Mouse (Mus musculus): ENCODE results near the gene Klf15. TPM values are rescaled to one million over a fixed set of nuclear protein-coding genes. Genes with fewer than 3 reads are reported as not detected.

Klf15 gene
- polyA plus RNA-seq, 1 experiment from 2014 or later = 9.0 TPM

DNA sequence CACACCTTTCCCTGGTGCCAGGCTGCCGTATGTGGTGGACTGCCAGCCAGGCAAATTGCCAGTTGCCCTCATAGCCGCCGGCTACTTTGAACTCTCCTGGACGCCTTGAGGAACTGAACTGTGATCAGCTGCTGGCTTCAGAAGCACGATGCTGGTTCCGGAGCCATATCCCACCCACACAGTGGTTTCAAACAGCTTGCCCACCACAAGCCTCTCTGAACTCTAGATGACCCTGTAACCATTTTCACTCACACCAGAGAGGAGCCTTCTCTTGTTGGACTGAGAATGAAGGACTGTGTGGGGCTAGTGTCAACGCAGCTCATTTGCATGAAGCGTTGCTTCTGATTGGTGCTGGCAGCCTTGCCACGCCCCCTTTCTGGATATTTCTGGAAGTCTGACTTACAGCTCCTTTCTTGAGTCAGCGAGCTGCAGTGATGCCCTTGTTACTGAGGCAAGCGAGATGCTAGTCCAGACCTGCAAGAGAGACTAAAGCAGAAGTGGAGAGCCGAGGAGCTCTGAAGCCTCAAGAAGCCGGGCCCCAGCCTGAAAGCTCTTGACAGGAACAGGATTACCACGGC, 14.7 kb downstream of the Klf15 start:
- no peak overlapping the region for H3K27ac ChIP-seq
- ATAC-seq = no peak
- no peaks in the 10 kb centered on the region for H3K36me3 ChIP-seq
- H3K9ac ChIP-seq (replicated peaks) = no peak overlapping the region
- H3K9me3 ChIP-seq = no peaks in the 10 kb centered on the region
- no peaks in the 10 kb centered on the region for H3K27me3 ChIP-seq
- no peaks in the 10 kb centered on the region for H3K4me1 ChIP-seq (replicated peaks)
- H3K4me2 ChIP-seq (replicated peaks) = no peak overlapping the region
- whole genome bisulfite sequencing = 74% methylated on average over 14 of the region's 14 CpGs
- no peak overlapping the region for H3K4me3 ChIP-seq (replicated peaks)

DNA sequence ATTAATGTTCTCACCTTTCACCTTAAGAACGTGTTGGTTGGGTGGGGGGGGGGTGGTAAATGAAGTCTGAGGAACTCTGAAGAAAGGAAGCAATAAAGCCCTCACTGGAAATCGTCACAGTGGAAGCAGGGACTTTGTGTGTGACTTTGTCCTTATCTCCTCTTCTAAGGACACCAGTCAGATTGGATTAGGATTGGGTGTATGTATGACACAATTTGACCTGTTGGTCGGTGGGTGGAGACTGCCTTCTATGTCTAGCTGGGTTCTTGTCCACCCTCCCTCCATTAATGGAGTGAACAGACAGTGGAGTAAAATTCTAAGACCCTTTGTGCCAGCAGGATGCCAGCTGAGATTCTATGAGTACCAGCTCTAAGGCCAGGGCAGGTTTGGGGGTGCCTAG, 21.9 kb downstream of the Klf15 start:
- Histone ChIP-seq H3K4me1 (replicated peaks) (no peaks in the 10 kb centered on the region), H3K4me2 (replicated peaks) (no peak overlapping the region), H3K9me3 (no peaks in the 10 kb centered on the region), H3K9ac (replicated peaks) (no peak overlapping the region), H3K4me3 (replicated peaks) (no peak overlapping the region), H3K36me3 (no peaks in the 10 kb centered on the region), H3K27ac (no peak overlapping the region), H3K27me3 (no peaks in the 10 kb centered on the region)
- ATAC-seq = no peak
- 76% methylated on average over 3 of the region's 3 CpGs for WGBS

DNA sequence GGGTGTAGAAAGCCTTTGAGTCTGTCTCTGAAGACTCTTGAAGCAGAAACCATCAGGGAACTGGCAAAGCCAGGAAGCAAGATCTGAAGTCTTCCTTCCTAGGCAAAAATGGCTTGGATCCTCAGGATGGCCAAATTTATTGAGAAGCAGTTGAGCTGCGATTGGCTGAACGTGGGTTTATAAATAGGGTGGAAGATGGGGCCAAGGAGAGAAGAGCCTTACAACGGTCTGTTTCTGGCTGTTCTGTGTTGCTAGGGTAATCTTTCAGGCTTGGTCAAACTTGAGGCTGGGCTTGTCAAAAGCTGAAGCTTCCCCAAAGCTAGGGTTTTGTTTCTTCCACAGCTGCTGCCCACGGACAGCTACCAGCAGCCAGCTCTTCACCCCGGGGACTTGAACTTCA, 22.5 kb downstream of the Klf15 start:
- no peaks in the 10 kb centered on the region for H3K36me3 ChIP-seq
- no peak overlapping the region for H3K27ac ChIP-seq
- no peaks in the 10 kb centered on the region for H3K27me3 ChIP-seq
- WGBS = 78% methylated on average over 5 of the region's 5 CpGs
- ATAC-seq = no peak
- no peak overlapping the region for H3K4me2 ChIP-seq (replicated peaks)
- no peaks in the 10 kb centered on the region for H3K4me1 ChIP-seq (replicated peaks)
- no peak overlapping the region for H3K4me3 ChIP-seq (replicated peaks)
- no peak overlapping the region for H3K9ac ChIP-seq (replicated peaks)
- H3K9me3 ChIP-seq = no peaks in the 10 kb centered on the region

DNA sequence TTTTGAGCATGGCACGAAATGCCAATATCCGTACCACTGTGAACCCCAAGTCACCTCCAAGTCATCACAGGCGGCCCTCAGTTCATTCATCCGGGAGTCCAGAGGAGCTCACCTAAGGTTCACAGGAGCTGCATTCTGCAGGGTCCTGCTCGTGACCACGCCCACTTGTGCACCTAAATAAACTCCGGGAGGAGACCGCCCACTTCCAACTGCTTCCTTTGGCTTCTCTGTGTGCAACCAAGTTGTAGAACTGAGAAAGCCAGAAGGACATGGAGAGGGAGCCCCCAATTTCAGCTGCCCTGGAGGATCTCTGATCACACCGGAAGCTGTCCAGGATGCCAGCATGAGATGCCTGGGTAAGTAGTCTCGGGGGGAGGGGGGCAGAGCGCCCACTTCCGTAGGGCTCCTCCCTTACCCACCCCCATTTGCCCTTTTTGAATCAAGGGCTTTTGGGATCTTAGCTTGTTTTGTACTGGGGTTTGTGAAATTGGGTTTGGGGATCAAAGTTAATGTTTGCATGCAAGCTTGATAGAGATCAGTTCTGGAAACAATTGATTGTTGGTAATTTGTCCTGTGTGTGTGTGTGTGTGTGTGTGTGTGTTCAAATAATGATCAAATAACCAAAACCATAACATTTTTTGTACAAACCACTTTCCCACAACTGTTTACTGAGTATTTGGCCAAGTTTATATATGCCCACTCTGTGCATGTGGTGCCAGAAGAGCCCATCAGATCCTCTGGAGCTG, 24.0 kb downstream of the Klf15 start, which contains the start of gene Aldh1l1:
Gene Aldh1l1, plus strand, starts transcription at position 252 of the 746 bp plus-strand sequence.
- H3K9ac ChIP-seq (replicated peaks) = no peak within 1 kb of the TSS
- H3K4me2 ChIP-seq (replicated peaks) = no peak within 1 kb of the TSS
- no peak for ATAC-seq
- H3K4me1 ChIP-seq (replicated peaks) = no peaks in the 10 kb centered on the region
- H3K27ac ChIP-seq = no peak within 1 kb of the TSS
- H3K36me3 ChIP-seq = no peaks in the 10 kb centered on the region
- 87% methylated on average over 12 of the region's 12 CpGs for WGBS
- H3K27me3 ChIP-seq = no peaks in the 10 kb centered on the region
- H3K4me3 ChIP-seq (replicated peaks) = no peak within 1 kb of the TSS
- H3K9me3 ChIP-seq = no peaks in the 10 kb centered on the region

DNA sequence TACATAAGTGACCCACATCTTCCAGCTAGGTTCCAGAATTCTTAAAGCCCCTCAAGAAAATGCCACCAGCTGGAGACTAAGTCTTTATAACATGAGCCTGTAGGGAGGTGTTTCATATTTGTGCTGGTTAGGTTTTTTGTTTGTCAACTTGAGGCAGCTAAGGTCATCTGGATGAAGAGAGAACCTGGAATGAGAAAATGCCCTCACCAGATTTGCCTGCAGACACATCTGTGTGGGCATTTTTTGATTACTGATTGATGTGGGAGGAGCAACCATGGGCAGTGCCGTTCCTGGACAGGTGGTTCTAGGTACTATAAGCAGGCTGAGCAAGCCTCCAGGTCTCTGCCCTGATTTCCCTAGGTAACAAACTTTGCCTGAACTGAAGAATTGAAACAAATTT, 25.2 kb downstream of the Klf15 start:
- WGBS = 96% methylated on average over 1 of the region's 1 CpGs
- ATAC-seq = no peak
- no peak overlapping the region for H3K27ac ChIP-seq
- H3K36me3 ChIP-seq = no peaks in the 10 kb centered on the region
- H3K4me1 ChIP-seq (replicated peaks) = no peaks in the 10 kb centered on the region
- H3K27me3 ChIP-seq = no peaks in the 10 kb centered on the region
- H3K4me2 ChIP-seq (replicated peaks) = no peak overlapping the region
- H3K9ac ChIP-seq (replicated peaks) = no peak overlapping the region
- H3K4me3 ChIP-seq (replicated peaks) = no peak overlapping the region
- H3K9me3 ChIP-seq = no peaks in the 10 kb centered on the region

DNA sequence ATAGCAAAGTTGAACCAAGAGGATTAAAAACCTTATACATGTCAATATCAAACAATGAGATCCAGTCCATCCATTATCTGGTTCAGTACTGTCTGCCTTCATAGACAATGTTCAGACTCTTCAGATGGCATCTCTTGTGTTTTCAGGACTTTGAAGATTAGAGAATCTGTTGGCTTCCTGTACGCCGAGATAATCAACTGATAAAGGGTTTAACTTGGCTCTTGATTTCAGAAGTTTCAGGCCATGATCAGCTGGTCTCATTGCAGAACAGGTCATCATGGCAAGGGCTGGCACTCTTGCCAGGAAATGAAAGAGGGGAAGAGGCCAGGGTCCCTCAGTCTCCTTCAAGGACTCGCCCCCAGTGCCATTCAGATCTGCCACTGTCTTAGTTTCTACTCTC, 27.2 kb downstream of the Klf15 start:
- H3K9me3 ChIP-seq = no peaks in the 10 kb centered on the region
- ATAC-seq = no peak
- no peaks in the 10 kb centered on the region for H3K36me3 ChIP-seq
- H3K4me2 ChIP-seq (replicated peaks) = no peak overlapping the region
- no peak overlapping the region for H3K9ac ChIP-seq (replicated peaks)
- H3K27ac ChIP-seq = no peak overlapping the region
- no peaks in the 10 kb centered on the region for H3K27me3 ChIP-seq
- WGBS = 94% methylated on average over 3 of the region's 3 CpGs
- peaks cover 2% of the 10 kb centered on the region; the same call in 1 of the 2 replicates for H3K4me1 ChIP-seq (replicated peaks)
- H3K4me3 ChIP-seq (replicated peaks) = no peak overlapping the region

DNA sequence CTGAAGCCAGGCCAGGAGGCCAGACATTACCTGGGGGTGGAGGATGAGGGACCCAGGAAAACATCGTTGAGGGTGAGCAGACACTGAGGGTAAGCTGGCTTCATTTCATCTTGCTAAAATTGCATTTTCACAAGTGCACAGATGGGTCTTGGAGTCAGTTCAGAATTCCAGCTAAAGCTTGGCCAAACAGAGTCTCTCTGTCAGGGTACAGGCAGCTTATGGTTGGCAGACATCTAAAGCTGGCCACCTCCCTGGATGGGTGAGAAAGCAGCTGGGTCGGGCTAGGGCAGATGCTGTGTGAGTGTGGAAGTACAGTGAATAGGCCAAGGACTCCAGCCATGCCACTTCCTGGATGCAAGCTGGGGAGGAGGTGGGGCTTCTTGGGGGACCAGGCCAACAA, 28.6 kb downstream of the Klf15 start:
- H3K4me1 ChIP-seq (replicated peaks) = peaks cover 10% of the 10 kb centered on the region; the same call in 1 of the 2 replicates
- H3K36me3 ChIP-seq = no peaks in the 10 kb centered on the region
- 89% methylated on average over 2 of the region's 2 CpGs for WGBS
- H3K4me2 ChIP-seq (replicated peaks) = no peak overlapping the region
- ATAC-seq = no peak
- no peaks in the 10 kb centered on the region for H3K27me3 ChIP-seq
- H3K9ac ChIP-seq (replicated peaks) = no peak overlapping the region
- no peaks in the 10 kb centered on the region for H3K9me3 ChIP-seq
- no peak overlapping the region for H3K4me3 ChIP-seq (replicated peaks)
- no peak overlapping the region for H3K27ac ChIP-seq

DNA sequence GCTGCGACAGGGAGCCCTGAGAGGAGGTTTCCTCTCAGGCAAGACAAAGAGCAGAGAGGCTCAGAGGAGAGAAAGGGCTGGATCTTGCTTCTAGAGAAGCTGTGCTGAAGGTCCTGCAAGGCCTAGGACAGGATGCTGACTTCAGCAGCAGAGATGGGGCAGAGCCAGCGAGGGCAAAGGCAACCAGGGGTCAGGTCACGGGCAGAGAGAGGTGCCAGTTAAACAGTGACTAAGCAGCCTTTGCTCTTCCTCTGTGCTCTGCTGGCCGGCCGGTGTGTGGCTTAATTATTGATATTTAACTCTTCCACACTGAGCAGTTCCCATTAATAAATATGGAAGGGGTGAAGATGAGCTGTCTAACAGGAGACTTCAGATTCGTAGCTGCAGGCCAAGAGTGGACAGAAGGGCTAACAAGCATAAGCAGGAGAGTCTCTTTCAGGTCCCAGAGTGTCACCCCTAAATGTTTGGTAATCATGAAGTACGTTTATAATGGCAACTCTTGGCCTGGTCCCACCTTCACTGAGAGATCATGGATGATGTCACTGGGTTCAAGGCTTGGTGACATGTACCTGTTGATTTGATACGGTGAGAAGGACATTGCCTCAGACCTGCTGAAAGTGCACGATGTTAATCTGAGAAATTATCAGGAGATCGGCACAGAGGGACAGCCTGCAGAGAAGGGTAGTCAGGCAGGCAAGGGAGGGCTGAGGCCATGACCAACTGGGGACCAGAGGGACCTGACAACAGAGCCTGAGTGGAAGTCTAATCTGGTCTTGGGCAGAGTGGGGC, 29.8 kb downstream of the Klf15 start:
- H3K4me3 ChIP-seq (replicated peaks) = no peak overlapping the region
- no peak overlapping the region for H3K4me2 ChIP-seq (replicated peaks)
- peaks cover 10% of the 10 kb centered on the region; the same call in 1 of the 2 replicates for H3K4me1 ChIP-seq (replicated peaks)
- no peak for ATAC-seq
- H3K36me3 ChIP-seq = no peaks in the 10 kb centered on the region
- H3K27ac ChIP-seq = no peak overlapping the region
- H3K9me3 ChIP-seq = no peaks in the 10 kb centered on the region
- 87% methylated on average over 10 of the region's 10 CpGs for WGBS
- H3K27me3 ChIP-seq = no peaks in the 10 kb centered on the region
- H3K9ac ChIP-seq (replicated peaks) = no peak overlapping the region

DNA sequence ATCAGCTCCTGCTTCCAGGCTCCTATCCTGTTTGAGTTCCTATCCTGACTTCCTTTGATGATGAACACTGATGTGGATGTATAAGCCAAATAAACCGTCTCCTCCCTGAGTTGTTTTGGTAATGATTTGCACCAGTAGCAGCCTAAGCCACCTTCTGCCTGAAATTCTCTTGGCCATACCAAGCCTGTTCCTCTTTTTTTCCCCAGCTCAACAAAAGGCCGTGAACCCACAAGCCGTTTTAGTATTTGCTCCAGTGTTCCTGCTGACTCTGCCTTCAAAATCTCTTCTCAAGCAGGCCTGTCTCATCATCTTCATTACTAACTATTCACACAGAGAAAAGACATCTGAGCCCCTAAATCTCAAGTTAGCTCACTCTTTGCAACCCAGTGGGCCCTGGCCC, 31.8 kb downstream of the Klf15 start:
- H3K27me3 ChIP-seq = no peaks in the 10 kb centered on the region
- WGBS = 76% methylated on average over 3 of the region's 3 CpGs
- H3K4me2 ChIP-seq (replicated peaks) = no peak overlapping the region
- peaks cover 17% of the 10 kb centered on the region; the same call in 1 of the 2 replicates for H3K4me1 ChIP-seq (replicated peaks)
- no peak for ATAC-seq
- H3K9me3 ChIP-seq = no peaks in the 10 kb centered on the region
- no peaks in the 10 kb centered on the region for H3K36me3 ChIP-seq
- no peak overlapping the region for H3K27ac ChIP-seq
- no peak overlapping the region for H3K4me3 ChIP-seq (replicated peaks)
- no peak overlapping the region for H3K9ac ChIP-seq (replicated peaks)

DNA sequence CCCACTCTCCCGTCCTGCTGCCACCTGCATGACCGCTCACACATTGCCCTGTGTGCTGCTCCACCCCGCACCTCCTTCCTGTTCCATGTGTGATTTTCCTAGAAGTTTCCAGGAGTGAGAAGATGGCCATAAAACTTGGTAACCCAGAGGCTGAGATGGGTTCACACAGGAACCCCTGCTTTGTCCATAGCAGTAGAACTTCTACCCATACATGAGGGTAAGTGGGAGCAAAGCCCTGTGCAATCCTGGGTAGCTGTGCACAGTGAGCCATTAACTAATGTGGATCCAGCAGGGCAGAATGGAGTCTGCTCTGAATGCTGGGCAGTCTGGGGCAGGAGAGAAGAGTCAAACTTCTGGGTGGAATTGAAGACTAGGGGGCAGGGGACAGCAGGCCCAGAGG, 32.2 kb downstream of the Klf15 start:
- 91% methylated on average over 3 of the region's 3 CpGs for WGBS
- ATAC-seq = no peak
- Histone ChIP-seq H3K4me3 (replicated peaks) (no peak overlapping the region), H3K27ac (peak overlapping the region; percentile 54; the same call in 1 of the 2 replicates), H3K9me3 (no peaks in the 10 kb centered on the region), H3K9ac (replicated peaks) (no peak overlapping the region), H3K27me3 (no peaks in the 10 kb centered on the region), H3K4me2 (replicated peaks) (no peak overlapping the region), H3K4me1 (replicated peaks) (peaks cover 18% of the 10 kb centered on the region; the same call in 1 of the 2 replicates), H3K36me3 (no peaks in the 10 kb centered on the region)

DNA sequence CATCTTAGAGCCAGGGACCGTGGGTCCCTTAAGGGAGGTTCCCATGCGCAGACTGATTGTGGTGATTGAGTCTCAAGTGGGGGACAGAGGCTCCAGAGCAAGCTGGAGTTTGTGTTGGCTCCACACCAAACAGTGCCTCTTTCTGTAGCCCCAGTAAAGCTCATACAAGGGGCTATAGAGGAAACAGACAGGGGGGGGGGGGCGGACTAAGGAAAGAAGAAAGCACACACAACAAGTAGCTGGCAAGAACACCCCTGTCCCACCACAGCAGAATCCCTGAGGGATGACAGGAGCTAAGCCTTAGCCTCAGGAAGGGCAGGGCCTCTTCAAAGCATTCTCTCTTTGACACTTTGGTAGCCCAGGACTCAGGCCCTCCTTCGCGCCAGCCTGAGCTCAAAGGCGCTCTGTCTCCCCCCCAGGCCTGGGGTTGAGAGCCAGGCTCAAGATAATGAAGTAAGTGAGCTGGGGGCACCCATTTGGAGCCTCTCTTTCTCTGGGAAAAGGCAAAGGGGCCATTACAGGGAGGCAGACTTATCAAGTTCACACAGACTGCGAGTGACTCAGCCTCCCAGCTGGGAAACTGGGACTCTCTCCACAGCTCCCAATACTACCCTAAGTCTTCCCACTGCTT, 33.0 kb downstream of the Klf15 start:
- ATAC-seq = peak; percentile 90
- no peaks in the 10 kb centered on the region for H3K36me3 ChIP-seq
- H3K4me3 ChIP-seq (replicated peaks) = no peak overlapping the region
- no peak overlapping the region for H3K9ac ChIP-seq (replicated peaks)
- peaks cover 18% of the 10 kb centered on the region; the same call in 1 of the 2 replicates for H3K4me1 ChIP-seq (replicated peaks)
- no peak overlapping the region for H3K4me2 ChIP-seq (replicated peaks)
- no peaks in the 10 kb centered on the region for H3K9me3 ChIP-seq
- H3K27ac ChIP-seq = peak overlapping the region; percentile 62
- no peaks in the 10 kb centered on the region for H3K27me3 ChIP-seq
- WGBS = 29% methylated on average over 6 of the region's 7 CpGs

DNA sequence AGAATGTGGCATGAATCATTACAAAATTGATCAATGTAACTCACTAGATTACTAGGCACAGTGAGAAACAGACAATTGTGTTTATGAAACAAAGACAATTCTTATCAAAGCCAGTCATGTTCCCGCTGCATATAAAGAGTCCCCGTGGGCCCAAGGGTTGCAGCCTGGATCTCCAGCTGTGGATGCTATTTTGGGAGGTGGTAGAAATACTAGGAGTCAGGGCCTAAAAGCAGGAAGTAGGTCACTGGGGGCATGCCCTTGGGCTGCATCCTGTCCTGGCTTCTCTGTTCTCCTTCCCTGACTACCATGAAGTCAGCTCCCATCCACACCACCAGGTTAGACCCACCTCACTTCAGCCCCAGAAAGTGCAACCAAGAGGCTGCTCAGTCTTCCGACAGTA, 33.8 kb downstream of the Klf15 start:
- Histone ChIP-seq H3K27ac (no peak overlapping the region), H3K4me2 (replicated peaks) (no peak overlapping the region), H3K4me1 (replicated peaks) (peaks cover 18% of the 10 kb centered on the region; the same call in 1 of the 2 replicates), H3K4me3 (replicated peaks) (no peak overlapping the region), H3K27me3 (no peaks in the 10 kb centered on the region), H3K9ac (replicated peaks) (no peak overlapping the region), H3K9me3 (no peaks in the 10 kb centered on the region), H3K36me3 (no peaks in the 10 kb centered on the region)
- WGBS = 80% methylated on average over 3 of the region's 3 CpGs
- ATAC-seq = no peak
